Mouse (Mus musculus) kidney, adult 2 months (tissue): ENCODE measurements around the gene Kif3a. TPM values are rescaled to one million over a fixed set of nuclear protein-coding genes. Genes with fewer than 3 reads are reported as not detected.

Experiments used
- DNase-seq: peaks from one replicate; pipeline ENCODE4 v3.0.0; 2021
- H3K27ac ChIP-seq: fragments of 200-500 bp; 2 replicates; pipeline ENCODE4 v1.5.1; 2012; ENCODE audit warnings: low read depth, low read length, control low read depth, inconsistent platforms; ENCODE audit not compliant: insufficient read depth
- H3K27me3 ChIP-seq: fragments of 200-500 bp; replicated peaks from 2 replicates; pipeline ENCODE4 v1.6.1; 2012; ENCODE audit warnings: mild to moderate bottlenecking, moderate library complexity, low read length, inconsistent platforms; ENCODE audit not compliant: control insufficient read depth, insufficient read depth
- H3K36me3 ChIP-seq: fragments of 200-500 bp; 2 replicates; pipeline ENCODE4 v1.6.1; 2012; ENCODE audit warnings: mild to moderate bottlenecking, moderate library complexity, low read length, inconsistent platforms; ENCODE audit not compliant: control insufficient read depth, insufficient read depth
- H3K4me1 ChIP-seq: fragments of 200-500 bp; 2 replicates; pipeline ENCODE4 v1.6.1; 2011; ENCODE audit warnings: low read length; ENCODE audit not compliant: control insufficient read depth, insufficient read depth
- H3K4me3 ChIP-seq: fragments of 200-500 bp; 2 replicates; pipeline ENCODE4 v1.5.1; 2011; ENCODE audit warnings: mild to moderate bottlenecking, low read depth, low read length, control low read depth; ENCODE audit not compliant: insufficient read depth
- CTCF ChIP-seq: fragments of 200-500 bp; conservative IDR thresholded peaks from 2 replicates; pipeline ENCODE4 v1.5.1; 2011; ENCODE audit warnings: low read depth, mild to moderate bottlenecking, control low read depth, low read length, moderate library complexity, mixed read lengths; ENCODE audit not compliant: insufficient read depth, insufficient read length
- POLR2A ChIP-seq: fragments of 200-500 bp; IDR thresholded peaks from one replicate; pipeline ENCODE4 v1.6.1; 2011; ENCODE audit warnings: low read depth, low read length, control low read depth
- WGBS: fragments of 180-500 bp; shearing (Covaris S2); methylation state at CpG from one replicate; pipeline ENCODE4 v1.1.7; 2018; 5-methylcytosine and 5-hydroxymethylcytosine counted together
- polyA plus RNA-seq: library from polyadenylated mRNA; depleted of rRNA; stranded (reverse); fragments of >200 nt; gene quantifications from 2 replicates; pipeline ENCODE4 v1.2.3, GENCODE M21; 2012; rRNA removed

Gene Kif3a
- polyA plus RNA-seq, 1 experiment, result 7.5 TPM

DNA sequence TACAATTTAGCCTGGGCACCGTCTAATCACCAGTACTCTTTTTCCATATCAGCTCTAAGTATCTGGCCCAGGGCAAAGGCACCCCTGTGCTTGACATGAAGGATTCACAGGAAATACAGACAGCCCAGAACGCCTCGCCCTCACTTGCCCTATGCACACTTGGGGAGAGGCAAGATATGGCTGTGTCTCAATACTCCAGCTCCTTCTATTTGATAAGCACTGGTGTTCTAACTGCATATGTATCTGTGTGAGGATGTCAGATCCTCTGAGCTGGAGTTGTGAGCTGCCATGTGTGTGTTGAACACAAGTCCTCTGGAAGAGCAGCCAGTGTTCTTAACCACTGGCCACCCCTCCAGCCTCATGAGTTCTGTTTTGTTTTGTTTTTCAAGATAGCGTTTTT is 84.3 kb downstream of the Kif3a start:
- H3K36me3 ChIP-seq, result no peaks in the 10 kb centered on the region; the same call in 1 of the 2 replicates
- H3K27me3 ChIP-seq, result no peaks in the 10 kb centered on the region
- no peak for DNase-seq
- H3K27ac ChIP-seq, result no peak overlapping the region
- TF ChIP-seq POLR2A, result no peak
- no peak for TF ChIP-seq CTCF
- no peaks in the 10 kb centered on the region for H3K4me1 ChIP-seq
- 91% methylated on average over 4 of the region's 4 CpGs for WGBS
- H3K4me3 ChIP-seq, result no peak overlapping the region

Other genes with a start within 250 kb of the Kif3a start
- gene Zcchc10, start 242.7 kb upstream of the Kif3a start, polyA plus RNA-seq, result 4.9 and 5.0 TPM in 2 replicates
- 18.0 and 18.7 TPM in 2 replicates for gene Aff4, start 216.5 kb upstream of the Kif3a start, polyA plus RNA-seq
- gene Leap2, start 144.2 kb upstream of the Kif3a start, polyA plus RNA-seq, result not detected in 2 replicates
- 1,048 and 1,200 TPM in 2 replicates for gene Uqcrq, start 136.5 kb upstream of the Kif3a start, polyA plus RNA-seq
- gene Gdf9, start 136.4 kb upstream of the Kif3a start, polyA plus RNA-seq, result 0.29 and 0.42 TPM in 2 replicates
- 0.05 and 0.10 TPM in 2 replicates for gene Gm10447, start 110.3 kb upstream of the Kif3a start, polyA plus RNA-seq
- 0.88 and 1.2 TPM in 2 replicates for gene Shroom1, start 110.2 kb upstream of the Kif3a start, polyA plus RNA-seq
- not detected in 2 replicates for gene Gm9837, start 96.9 kb upstream of the Kif3a start, polyA plus RNA-seq
- gene Gm9945, start 87.2 kb upstream of the Kif3a start, polyA plus RNA-seq, result not detected in 2 replicates
- gene Sowaha, start 87.1 kb upstream of the Kif3a start, polyA plus RNA-seq, result 0.84 and 1.8 TPM in 2 replicates
- 15.6 and 16.3 TPM in 2 replicates for gene Sept8, start 48.1 kb upstream of the Kif3a start, polyA plus RNA-seq
- not detected in 2 replicates for gene Il4, start 51.3 kb downstream of the Kif3a start, polyA plus RNA-seq
- not detected in 2 replicates for gene Il13, start 67.3 kb downstream of the Kif3a start, polyA plus RNA-seq
- 3.0 and 4.0 TPM in 2 replicates for gene Rad50, start 139.9 kb downstream of the Kif3a start, polyA plus RNA-seq
- 0.08 TPM in 1 of 2 replicates, not detected in the other for gene Il5, start 153.4 kb downstream of the Kif3a start, polyA plus RNA-seq
- 31.5 and 35.5 TPM in 2 replicates for gene Irf1, start 202.6 kb downstream of the Kif3a start, polyA plus RNA-seq
- gene Gm17334, start 205.8 kb downstream of the Kif3a start, polyA plus RNA-seq, result 0.91 and 1.1 TPM in 2 replicates